In the genomic region with DNA sequence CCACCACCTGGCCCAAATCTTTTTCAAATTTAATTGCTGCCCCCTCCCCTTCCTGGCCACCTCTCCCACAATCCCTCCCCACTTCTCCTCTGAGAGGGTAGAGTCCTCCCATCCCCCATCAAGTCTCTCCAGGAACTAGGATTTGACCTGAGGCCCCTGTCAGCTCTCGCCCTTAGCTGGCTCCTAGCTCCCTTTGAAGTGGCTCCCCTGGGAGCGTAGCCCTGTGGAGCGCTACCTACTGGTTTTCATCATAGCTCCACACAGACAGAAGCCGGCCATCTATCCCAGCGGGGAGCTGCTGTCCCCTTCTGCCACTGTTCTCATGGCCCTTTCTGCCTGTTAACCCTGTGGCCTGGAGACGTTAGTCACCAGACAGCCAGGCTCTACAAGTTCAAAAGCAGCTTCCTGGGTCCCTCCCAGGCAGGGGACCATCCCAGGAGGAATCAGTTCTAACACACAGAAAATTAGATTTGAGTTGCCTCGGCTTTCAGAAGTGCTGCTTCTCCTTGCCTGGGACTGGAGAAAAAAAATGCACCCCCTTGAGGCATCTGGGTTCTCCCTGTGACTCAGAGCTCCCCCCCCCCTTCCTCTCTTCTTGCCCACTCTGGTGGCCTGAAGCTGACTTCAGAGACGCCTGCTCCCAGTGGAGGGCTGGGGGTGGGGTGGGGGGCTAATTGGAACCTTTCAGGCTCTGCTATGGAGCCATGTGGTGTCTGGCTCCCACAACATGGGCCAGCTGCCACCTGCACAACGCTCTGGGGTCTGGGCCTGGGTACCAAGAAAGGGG, we compare ENCODE assay signal across 8 mouse cellular contexts. TPM values are rescaled to one million over a fixed set of nuclear protein-coding genes. Genes with fewer than 3 reads are reported as not detected.
DNase-seq lines count a peak whose midpoint lies in the region; ATAC-seq and TF ChIP-seq lines count a peak whose summit lies in the region.

No protein-coding gene starts in this region.

- no peak for TF ChIP-seq CTCF in liver, postnatal 0 days (IDR thresholded peaks at IDR 0.05; ENCODE audit: low read depth)

- 3% methylated on average over 9 of the region's 9 CpGs for WGBS in forebrain, embryonic 16.5 days
- 74% methylated on average over 9 of the region's 9 CpGs for WGBS in liver, postnatal 0 days (ENCODE audit: insufficient replicate concordance)

- in situ Hi-C loops in ES-E14 (cut with MboI; ENCODE audit: low sequenced_read_pairs in 2 of 2, unreplicated experiment in 2 of 2) = no loop called here

- peaks cover 0 to 16% of the 10 kb centered on the region in 2 experiments; a peak in 2 of 4 replicates for H3K4me1 ChIP-seq in ES-E14 (ENCODE audit: control insufficient read depth in 2 of 2, insufficient read depth in 2 of 2, low read length in 2 of 2, poor library complexity in 1 of 2)
- H3K4me1 ChIP-seq in forebrain, embryonic 16.5 days (replicated peaks; ENCODE audit: control insufficient read depth, insufficient read depth, low read length) = peaks cover 39% of the 10 kb centered on the region
- peaks cover 15% of the 10 kb centered on the region for H3K4me1 ChIP-seq in liver, postnatal 0 days (ENCODE audit: insufficient read depth)

- H3K9ac ChIP-seq in ES-E14 (ENCODE audit: insufficient read depth, low read depth, low read length, poor library complexity, severe bottlenecking) = no peak overlapping the region
- H3K9ac ChIP-seq in forebrain, embryonic 16.5 days (replicated peaks; ENCODE audit: low read depth, low read length) = peak overlapping the region; percentile 54
- 0 out of 2 replicates have a peak overlapping the region, but pooled peaks have one; percentile 16 for H3K9ac ChIP-seq in liver, postnatal 0 days (replicated peaks)

- no peaks in the 10 kb centered on the region for H3K9me3 ChIP-seq in ES-E14 (ENCODE audit: control insufficient read depth, insufficient read depth, low read depth, low read length)
- H3K9me3 ChIP-seq in forebrain, embryonic 16.5 days (ENCODE audit: control insufficient read depth, low read length) = no peaks in the 10 kb centered on the region
- H3K9me3 ChIP-seq in liver, postnatal 0 days (ENCODE audit: low read length) = no peaks in the 10 kb centered on the region

- H3K27ac ChIP-seq in ES-E14 (ENCODE audit: insufficient read depth, low read depth, low read length, poor library complexity, severe bottlenecking) = 0 out of 2 replicates have a peak overlapping the region, but pooled peaks have one; percentile 9
- H3K27ac ChIP-seq in forebrain, embryonic 16.5 days (ENCODE audit: low read length) = peak overlapping the region; percentile 96
- peak overlapping the region; percentile 11; the same call in 1 of the 2 replicates for H3K27ac ChIP-seq in liver, postnatal 0 days (ENCODE audit: low read depth)

- peak overlapping the region; percentile 51 for H3K4me2 ChIP-seq in forebrain, embryonic 16.5 days (ENCODE audit: low read length)
- no peak overlapping the region for H3K4me2 ChIP-seq in liver, postnatal 0 days (ENCODE audit: low read depth, low read length)

- DNase-seq in adrenal gland, postnatal 10 days = peak; percentile 56
- DNase-seq in adrenal gland, postnatal 25 days = no peak
- DNase-seq in ES-E14 (ENCODE audit: low read depth, low spot score) = no peak
- DNase-seq in liver, postnatal 0 days = no peak
- DNase-seq in ovary, adult 18-20 months (ENCODE audit: low spot score) = no peak
- no peak for DNase-seq in B cell, adult 2 months

- H3K4me3 ChIP-seq in ES-E14 (ENCODE audit: insufficient read depth in 1 of 2, low read depth in 1 of 2, low read length in 2 of 2, poor library complexity in 1 of 2, severe bottlenecking in 1 of 2) = no peak overlapping the region
- H3K4me3 ChIP-seq in forebrain, embryonic 16.5 days (replicated peaks; ENCODE audit: low read length) = no peak overlapping the region
- H3K4me3 ChIP-seq in liver, postnatal 0 days (ENCODE audit: low read depth, low read length) = no peak overlapping the region

- peak; percentile 89 for ATAC-seq in forebrain, embryonic 16.5 days
- no peak for ATAC-seq in liver, postnatal 0 days
- no peak for ATAC-seq in erythroblast, adult 5-6 weeks (replicated peaks; ENCODE audit: low FRiP score, poor library complexity, severe bottlenecking)

- TF ChIP-seq EP300 in liver, postnatal 0 days (IDR thresholded peaks at IDR 0.05; ENCODE audit: low read depth) = no peak

- H3K27me3 ChIP-seq in forebrain, embryonic 16.5 days (replicated peaks; ENCODE audit: control insufficient read depth, insufficient read depth, low read length) = no peaks in the 10 kb centered on the region
- H3K27me3 ChIP-seq in liver, postnatal 0 days (ENCODE audit: insufficient read depth, low read length) = no peaks in the 10 kb centered on the region

- H3K36me3 ChIP-seq in ES-E14 (ENCODE audit: control insufficient read depth, insufficient read depth, low read length, poor library complexity, severe bottlenecking) = peaks cover 11% of the 10 kb centered on the region; the same call in 1 of the 2 replicates
- peaks cover 3% of the 10 kb centered on the region; the same call in 1 of the 2 replicates for H3K36me3 ChIP-seq in forebrain, embryonic 16.5 days (ENCODE audit: control insufficient read depth, insufficient read depth)
- H3K36me3 ChIP-seq in liver, postnatal 0 days (replicated peaks; ENCODE audit: insufficient read depth, low read length) = peaks cover 38% of the 10 kb centered on the region

TF ChIP-seq in ES-E14, 5 proteins besides CTCF, POLR2A, EP300 and RAD21:
- TF ChIP-seq ZNF384 (IDR thresholded peaks at IDR 0.05; ENCODE audit: low read depth, low read length) (no peak), HCFC1 (IDR thresholded peaks at IDR 0.05; ENCODE audit: borderline replicate concordance, insufficient read depth, low read length) (no peak), MAFK (IDR thresholded peaks at IDR 0.05; ENCODE audit: insufficient read depth, low read depth, low read length) (no peak), ZC3H11A (IDR thresholded peaks at IDR 0.05; ENCODE audit: borderline replicate concordance, low read depth, low read length) (no peak), CHD2 (IDR thresholded peaks at IDR 0.05; ENCODE audit: low read depth, low read length) (no peak)

RNA-seq across cellular contexts. Expression of gene Tmem120a, which starts 19.5 kb away (rescaled TPM):
- 10 to 100 TPM; 61.7 to 68.2 TPM for total RNA-seq in adrenal gland, postnatal 10 days (2021)
- 36.7 and 37.8 TPM in 2 replicates for total RNA-seq in adrenal gland, postnatal 25 days (2021)
- 38.7 and 42.2 TPM in 2 replicates for total RNA-seq in ES-E14 (2012; rRNA removed)
- 81.3 and 82.9 TPM in 2 replicates for polyA plus RNA-seq in forebrain, embryonic 16.5 days (2015; fragmentation: Nextera tagmentation; extraction: Ambion mirVana)
- polyA plus RNA-seq in liver, postnatal 0 days (2015; fragmentation: Nextera tagmentation; extraction: Ambion mirVana) = 80.8 and 82.7 TPM in 2 replicates
- total RNA-seq in erythroblast, adult 5-6 weeks (2015; ENCODE audit: low replicate concordance) = 0.58 and 5.4 TPM in 2 replicates
- total RNA-seq in erythroblast, adult 5-6 weeks (2017; ENCODE audit: low replicate concordance) = 6.0 and 8.7 TPM in 2 replicates

RNA-seq across cellular contexts. Expression of gene Styxl1, which starts 53.5 kb away (rescaled TPM):
- total RNA-seq in adrenal gland, postnatal 10 days (2021) = under 1 TPM; 0.27 to 0.73 TPM
- 0.36 TPM in 1 of 2 replicates, not detected in the other for total RNA-seq in adrenal gland, postnatal 25 days (2021)
- not detected in 2 replicates for total RNA-seq in ES-E14 (2012; rRNA removed)
- 0.23 and 0.35 TPM in 2 replicates for polyA plus RNA-seq in forebrain, embryonic 16.5 days (2015; fragmentation: Nextera tagmentation; extraction: Ambion mirVana)
- 0.46 and 0.49 TPM in 2 replicates for polyA plus RNA-seq in liver, postnatal 0 days (2015; fragmentation: Nextera tagmentation; extraction: Ambion mirVana)
- not detected in 2 replicates for total RNA-seq in erythroblast, adult 5-6 weeks (2015; ENCODE audit: low replicate concordance)
- not detected in 2 replicates for total RNA-seq in erythroblast, adult 5-6 weeks (2017; ENCODE audit: low replicate concordance)

RNA-seq across cellular contexts. Expression of gene Mdh2, which starts 53.6 kb away (rescaled TPM):
- total RNA-seq in adrenal gland, postnatal 10 days (2021) = 1,000 to 10,000 TPM; 1,052 to 1,158 TPM
- total RNA-seq in adrenal gland, postnatal 25 days (2021) = 408 and 463 TPM in 2 replicates
- 181 and 223 TPM in 2 replicates for total RNA-seq in ES-E14 (2012; rRNA removed)
- polyA plus RNA-seq in forebrain, embryonic 16.5 days (2015; fragmentation: Nextera tagmentation; extraction: Ambion mirVana) = 562 and 563 TPM in 2 replicates
- 296 and 319 TPM in 2 replicates for polyA plus RNA-seq in liver, postnatal 0 days (2015; fragmentation: Nextera tagmentation; extraction: Ambion mirVana)
- total RNA-seq in erythroblast, adult 5-6 weeks (2015; ENCODE audit: low replicate concordance) = 106 and 152 TPM in 2 replicates
- total RNA-seq in erythroblast, adult 5-6 weeks (2017; ENCODE audit: low replicate concordance) = 47.2 and 55.1 TPM in 2 replicates

RNA-seq across cellular contexts. Expression of gene Por, which starts 54.9 kb away (rescaled TPM):
- 100 to 1,000 TPM; 175 to 226 TPM for total RNA-seq in adrenal gland, postnatal 10 days (2021)
- 258 and 276 TPM in 2 replicates for total RNA-seq in adrenal gland, postnatal 25 days (2021)
- 125 and 153 TPM in 2 replicates for total RNA-seq in ES-E14 (2012; rRNA removed)
- polyA plus RNA-seq in forebrain, embryonic 16.5 days (2015; fragmentation: Nextera tagmentation; extraction: Ambion mirVana) = 104 and 121 TPM in 2 replicates
- 302 and 303 TPM in 2 replicates for polyA plus RNA-seq in liver, postnatal 0 days (2015; fragmentation: Nextera tagmentation; extraction: Ambion mirVana)
- 8.8 and 9.0 TPM in 2 replicates for total RNA-seq in erythroblast, adult 5-6 weeks (2015; ENCODE audit: low replicate concordance)
- 9.9 and 14.5 TPM in 2 replicates for total RNA-seq in erythroblast, adult 5-6 weeks (2017; ENCODE audit: low replicate concordance)

Comparison
In these comparisons a context has a peak if more than half of its experiments do, and no peak if none do; other contexts are left out.
1. H3K27ac ChIP-seq: peak in every context shown above with its lines; median percentile 96 in forebrain, embryonic 16.5 days; 11 in liver, postnatal 0 days; 9 in ES-E14.